Mouse (Mus musculus) heart, adult 2 months (tissue): Measurements from ENCODE around the gene Zcwpw1. TPM values are rescaled to one million over a fixed set of nuclear protein-coding genes. Genes with fewer than 3 reads are reported as not detected.
A peak's percentile ranks its signal among the peaks of the same experiment; 100 is the strongest.

Experiments used
- DNase-seq, 2 experiments: peaks; one replicate each; pipeline ENCODE4 v3.0.0; 2021
- H3K27ac ChIP-seq: fragments of 200-600 bp; 2 replicates; pipeline ENCODE4 v1.8.1; 2022
- H3K27me3 ChIP-seq: fragments of 200-500 bp; 2 replicates; pipeline ENCODE4 v1.6.1; 2012; ENCODE audit warnings: mild to moderate bottlenecking, low read length, inconsistent platforms, mixed read lengths; ENCODE audit not compliant: control insufficient read depth, insufficient read depth
- H3K36me3 ChIP-seq: fragments of 200-500 bp; 2 replicates; pipeline ENCODE4 v1.6.1; 2012; ENCODE audit warnings: low read length, inconsistent platforms; ENCODE audit not compliant: control insufficient read depth, insufficient read depth
- H3K4me1 ChIP-seq: fragments of 200-500 bp; 2 replicates; pipeline ENCODE4 v1.6.1; 2011; ENCODE audit warnings: low read length; ENCODE audit not compliant: control insufficient read depth, insufficient read depth
- H3K4me3 ChIP-seq: fragments of 200-600 bp; 2 replicates; pipeline ENCODE4 v1.8.1; 2022
- H3K79me2 ChIP-seq: fragments of 200-500 bp; replicated peaks from 2 replicates; pipeline ENCODE4 v1.6.1; 2012; ENCODE audit warnings: mild to moderate bottlenecking, inconsistent platforms, low read length, moderate library complexity, mixed read lengths; ENCODE audit not compliant: control insufficient read depth, insufficient read depth
- H3K9ac ChIP-seq: fragments of 200-500 bp; 2 replicates; pipeline ENCODE4 v1.6.1; 2012; ENCODE audit warnings: low read depth, mild to moderate bottlenecking, control low read depth, inconsistent platforms, low read length, mixed read lengths
- CTCF ChIP-seq: fragments of 200-600 bp; IDR thresholded peaks from 2 replicates; pipeline ENCODE4 v1.8.1; 2022; ENCODE audit warnings: antibody characterized with exemption, mild to moderate bottlenecking, moderate library complexity
- EP300 ChIP-seq: fragments of 200-500 bp; IDR thresholded peaks from 2 replicates; pipeline ENCODE4 v1.6.1; 2011; ENCODE audit warnings: low read depth, low read length, control low read depth; ENCODE audit not compliant: insufficient read depth
- POLR2A ChIP-seq: fragments of 200-500 bp; IDR thresholded peaks from 2 replicates; pipeline ENCODE4 v1.6.1; 2011; ENCODE audit warnings: mild to moderate bottlenecking, low read depth, low read length, control low read depth; ENCODE audit not compliant: insufficient read depth
- WGBS: fragments of 180-500 bp; shearing (Covaris S2); methylation state at CpG from one replicate; pipeline ENCODE4 v1.1.7; 2018; 5-methylcytosine and 5-hydroxymethylcytosine counted together
- intact Hi-C: fragments of 180-260 bp; cut with DNase I; formaldehyde crosslinking; loops from one replicate; pipeline ENCODE4 v1.15.1; 2025
- polyA plus RNA-seq: library from polyadenylated mRNA; depleted of rRNA; stranded (reverse); fragments of >200 nt; gene quantifications from 2 replicates; pipeline ENCODE4 v1.2.3, GENCODE M21; 2012
- total RNA-seq, 2 experiments: library from RNA; stranded (reverse); gene quantifications; 2 replicates each; pipeline ENCODE4 v1.2.3; 2021

Gene Zcwpw1
- total and polyA plus RNA-seq, 3 experiments: 0.39 to 0.52 (median 0.44) TPM

DNA sequence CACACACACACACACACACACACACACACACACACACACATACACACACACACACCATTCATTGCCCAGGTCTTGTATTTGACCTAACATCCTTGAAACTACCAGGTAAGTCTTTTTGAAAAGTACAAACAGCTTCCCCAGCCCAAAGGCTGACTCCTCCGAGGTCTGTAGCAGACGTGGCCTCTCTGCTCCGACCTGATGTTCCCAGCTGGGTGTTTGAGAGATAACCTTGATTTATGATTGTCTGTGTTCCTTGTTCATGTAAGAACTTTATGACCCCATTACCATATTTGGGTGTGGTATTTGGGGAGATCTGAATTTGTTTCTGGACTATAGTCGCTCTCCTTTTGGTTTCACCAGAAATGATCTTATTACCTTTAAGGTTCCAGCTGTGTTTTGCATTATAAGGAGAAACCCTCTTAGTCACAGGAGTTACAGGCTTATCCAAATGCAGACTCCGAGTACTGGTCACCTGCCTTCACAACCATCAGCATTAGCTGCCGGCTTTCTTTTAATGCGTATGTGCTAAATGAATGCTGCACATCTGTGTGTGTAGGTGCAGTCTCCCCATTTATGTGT, 10.2 kb upstream of the Zcwpw1 start:
- intact Hi-C loops: no loop called here

DNA sequence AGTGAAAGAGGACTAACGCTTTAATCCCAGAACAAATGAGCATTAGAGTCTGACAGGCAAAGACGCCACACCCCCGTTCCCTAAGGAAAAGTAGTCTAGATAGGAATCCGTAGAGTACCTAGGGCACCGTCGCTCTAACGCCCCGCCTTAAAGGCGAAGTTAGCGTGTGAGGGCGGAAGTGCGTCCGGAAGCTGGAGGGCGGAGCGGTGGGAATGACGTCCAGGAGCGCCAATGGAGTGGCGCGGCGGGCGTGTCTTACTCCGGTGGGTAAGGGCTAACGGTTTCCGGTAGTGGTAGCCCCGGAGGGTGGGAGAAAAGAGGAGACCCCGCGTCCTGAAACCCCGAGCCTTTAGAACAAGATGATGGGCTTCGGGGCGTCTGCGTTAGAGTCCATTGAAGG, 9.0 kb upstream of the Zcwpw1 start, which contains the start of gene Ppp1r35:
Gene Ppp1r35, plus strand, starts transcription at position 215 of the 400 bp plus-strand sequence.
- H3K4me3 ChIP-seq: peak within 1 kb of the TSS; percentile 70
- no peaks in the 10 kb centered on the region for H3K79me2 ChIP-seq
- no peaks in the 10 kb centered on the region for H3K27me3 ChIP-seq
- TF ChIP-seq EP300 (0 out of 2 replicates have a peak, but pooled peaks have one; percentile 70), CTCF (no peak), POLR2A (peak; percentile 72)
- H3K9ac ChIP-seq: peak within 1 kb of the TSS; percentile 82
- intact Hi-C loops: no loop called here
- peak; percentile 97 to 99 for DNase-seq
- peaks cover 3% of the 10 kb centered on the region for H3K4me1 ChIP-seq
- WGBS: under 1% methylated on average over 31 of the region's 31 CpGs
- peak within 1 kb of the TSS; percentile 92 for H3K27ac ChIP-seq
- 0 out of 2 replicates have a peak, but pooled peaks cover 3% of the 10 kb centered on the region for H3K36me3 ChIP-seq

More for the DNA sequence above, 10.2 kb upstream of the Zcwpw1 start:
- Histone ChIP-seq H3K79me2 (no peaks in the 10 kb centered on the region), H3K36me3 (no peaks in the 10 kb centered on the region), H3K9ac (no peak overlapping the region), H3K4me1 (peaks cover 1% of the 10 kb centered on the region; the same call in 1 of the 2 replicates), H3K27ac (no peak overlapping the region), H3K4me3 (no peak overlapping the region), H3K27me3 (no peaks in the 10 kb centered on the region)
- no peak for DNase-seq
- 79% methylated on average over 7 of the region's 7 CpGs for WGBS
- no peak for TF ChIP-seq POLR2A
- TF ChIP-seq EP300: no peak
- no peak for TF ChIP-seq CTCF

DNA sequence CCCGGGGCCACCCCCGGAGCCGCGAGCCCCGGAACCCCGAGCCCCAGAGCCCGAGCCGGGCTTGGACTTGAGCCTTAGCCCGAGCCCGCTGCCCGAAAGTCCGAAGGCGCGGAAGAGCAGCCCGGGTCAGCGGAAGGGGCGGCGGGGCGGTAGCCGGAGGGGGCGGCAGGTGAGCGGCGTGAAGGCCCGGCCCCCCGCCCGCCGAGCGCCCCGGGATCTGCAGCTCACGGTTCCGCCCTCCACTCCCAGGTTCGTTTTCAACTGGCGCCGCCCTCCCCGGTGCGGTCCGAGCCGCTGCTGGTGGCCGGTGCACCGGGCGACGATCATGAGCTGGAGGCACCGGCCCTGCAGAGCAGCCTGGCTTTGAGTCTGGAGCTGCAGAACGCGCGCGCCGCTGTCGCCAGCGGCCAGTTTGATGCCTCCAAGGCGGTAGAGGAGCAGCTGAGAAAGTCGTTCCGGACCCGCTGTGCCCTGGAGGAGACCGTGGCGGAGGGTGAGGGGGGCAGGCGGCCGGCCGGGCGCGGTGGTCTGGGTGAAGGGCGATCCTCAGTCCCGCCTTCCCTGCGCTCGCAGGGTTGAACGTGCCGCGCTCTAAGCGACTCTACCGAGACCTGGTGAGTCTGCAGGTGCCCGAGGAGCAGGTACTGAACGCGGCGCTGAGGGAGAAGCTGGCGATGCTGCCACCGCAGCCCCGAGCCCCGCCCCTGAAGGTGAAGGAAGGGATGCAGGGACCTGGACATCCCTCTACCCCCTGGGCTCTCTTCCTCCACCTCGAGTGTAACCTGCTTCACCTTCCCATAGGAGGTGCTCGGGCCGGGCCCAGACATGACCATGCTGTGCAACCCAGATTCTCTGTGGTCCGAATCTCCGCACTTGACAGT, 8.3 kb upstream of the Zcwpw1 start:
- TF ChIP-seq EP300 (no peak), CTCF (no peak), POLR2A (no peak)
- Histone ChIP-seq H3K4me1 (peaks cover 9% of the 10 kb centered on the region), H3K79me2 (peaks cover under 1% of the 10 kb centered on the region; the same call in 1 of the 2 replicates), H3K27me3 (no peaks in the 10 kb centered on the region), H3K9ac (peak overlapping the region; percentile 82), H3K36me3 (peaks cover 9% of the 10 kb centered on the region), H3K4me3 (peak overlapping the region; percentile 70), H3K27ac (peak overlapping the region; percentile 92)
- WGBS: 1% methylated on average over 82 of the region's 83 CpGs
- DNase-seq: peak in 1 of 2 experiments; percentile 38
- intact Hi-C loops: no loop called here

DNA sequence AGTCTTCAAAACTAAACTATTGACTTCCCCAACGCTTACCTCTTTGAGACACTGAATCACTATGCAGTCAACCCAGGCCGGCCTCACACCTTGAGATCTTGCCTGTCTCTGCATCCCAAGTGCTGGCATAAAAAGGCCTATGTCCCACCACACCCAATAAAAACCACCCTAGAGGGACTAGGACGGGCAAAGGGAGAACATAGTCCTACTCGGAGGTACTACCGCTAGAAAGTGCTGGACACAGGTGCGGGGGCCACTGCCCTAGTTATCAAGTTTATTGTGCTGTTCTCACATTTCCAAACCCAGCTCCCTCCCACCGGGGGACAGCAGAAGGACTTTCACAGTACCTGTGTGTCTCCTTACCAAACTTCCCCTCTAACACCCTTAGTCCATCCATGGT, 5.9 kb upstream of the Zcwpw1 start:
- 90% methylated on average over 7 of the region's 7 CpGs for WGBS
- H3K4me3 ChIP-seq: no peak overlapping the region
- no peak overlapping the region for H3K27ac ChIP-seq
- peaks cover 4% of the 10 kb centered on the region; the same call in 1 of the 2 replicates for H3K79me2 ChIP-seq
- TF ChIP-seq EP300: no peak
- TF ChIP-seq POLR2A: no peak
- TF ChIP-seq CTCF: no peak
- no peak for DNase-seq
- H3K9ac ChIP-seq: no peak overlapping the region
- H3K36me3 ChIP-seq: peaks cover 11% of the 10 kb centered on the region
- H3K27me3 ChIP-seq: no peaks in the 10 kb centered on the region
- intact Hi-C loops: loop anchor here (5.0 to 10.0 kb wide), 4 partner anchors 277 to 797 kb away; partner anchors contain the start of genes Ephb4, Plod3, Pop7 and Znhit1
- H3K4me1 ChIP-seq: peaks cover 17% of the 10 kb centered on the region

DNA sequence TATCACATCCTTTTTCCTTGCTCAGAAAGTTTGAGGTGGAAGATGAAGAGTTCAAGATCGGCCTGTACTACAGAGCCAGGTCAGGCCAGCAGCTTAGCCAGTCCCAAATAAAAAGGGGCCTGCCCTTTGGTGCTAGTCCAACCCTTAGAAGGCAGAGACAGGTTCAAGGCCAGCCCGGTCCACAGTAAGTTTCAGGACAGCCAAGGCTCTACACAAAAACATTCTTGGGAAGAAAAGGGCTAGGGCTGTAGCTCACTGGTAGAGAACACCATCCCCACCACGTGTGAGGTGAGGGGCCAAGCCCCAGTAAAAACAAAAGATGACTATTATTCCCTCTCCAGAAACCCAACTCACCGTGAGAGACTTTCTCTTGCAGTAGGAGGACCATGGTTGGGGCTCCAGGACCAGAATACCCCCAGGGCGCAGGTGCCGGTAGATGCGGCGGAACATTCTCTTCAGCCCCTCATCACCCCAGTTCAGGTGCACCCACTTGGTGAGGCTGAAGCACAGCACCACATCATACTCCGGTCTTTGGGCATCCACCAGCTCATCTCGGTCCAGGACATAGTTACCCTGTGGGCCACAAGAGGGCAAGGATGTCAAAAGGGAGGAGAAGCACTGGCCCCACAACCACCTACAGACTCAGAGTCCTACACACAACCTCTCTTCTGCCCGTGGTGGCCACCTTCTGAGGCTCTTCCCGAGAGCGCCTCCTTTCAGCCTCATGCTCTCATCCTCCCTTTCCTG, 4.6 kb upstream of the Zcwpw1 start:
- TF ChIP-seq EP300: no peak
- no peak for TF ChIP-seq CTCF
- no peak for TF ChIP-seq POLR2A
- H3K4me3 ChIP-seq: no peak overlapping the region
- no peak overlapping the region for H3K9ac ChIP-seq
- no peak for DNase-seq
- H3K27ac ChIP-seq: no peak overlapping the region
- intact Hi-C loops: loop anchor here (5.0 to 10.0 kb wide), 4 partner anchors 278 to 798 kb away; partner anchors contain the start of genes Ephb4, Plod3, Pop7 and Znhit1
- no peaks in the 10 kb centered on the region for H3K27me3 ChIP-seq
- H3K36me3 ChIP-seq: peaks cover 11% of the 10 kb centered on the region
- peaks cover 4% of the 10 kb centered on the region; the same call in 1 of the 2 replicates for H3K79me2 ChIP-seq
- WGBS: 72% methylated on average over 13 of the region's 13 CpGs
- H3K4me1 ChIP-seq: peaks cover 19% of the 10 kb centered on the region
